Mouse (Mus musculus) layer of hippocampus, postnatal 14 days (tissue): Measurements from ENCODE around the gene Vmn1r24. TPM values are rescaled to one million over a fixed set of nuclear protein-coding genes. Genes with fewer than 3 reads are reported as not detected.
"Not testable (repeated sequence)": the region's sequence is repeated elsewhere in the genome, so short reads cannot be mapped to it uniquely, and the experiment has no call there.

Experiments
- DNase-seq, 2 experiments: peaks; one replicate each; pipeline ENCODE4 v3.0.0; 2021 to 2022; ENCODE audit warnings: low spot score in 2 of 2, mixed read lengths in 1 of 2
- long read RNA-seq, 2 experiments: library from polyadenylated mRNA; stranded (forward); transcript quantifications; one replicate each; pipeline ENCODE4 v2.0.0; 2021
- total RNA-seq, 2 experiments: library from RNA; stranded (reverse); gene quantifications; 2 replicates each; pipeline ENCODE4 v1.2.3; 2021

Gene Vmn1r24
- total RNA-seq: not detected
- long read RNA-seq, experiment 1: 0 reads
- long read RNA-seq, experiment 2: 0 reads

DNA sequence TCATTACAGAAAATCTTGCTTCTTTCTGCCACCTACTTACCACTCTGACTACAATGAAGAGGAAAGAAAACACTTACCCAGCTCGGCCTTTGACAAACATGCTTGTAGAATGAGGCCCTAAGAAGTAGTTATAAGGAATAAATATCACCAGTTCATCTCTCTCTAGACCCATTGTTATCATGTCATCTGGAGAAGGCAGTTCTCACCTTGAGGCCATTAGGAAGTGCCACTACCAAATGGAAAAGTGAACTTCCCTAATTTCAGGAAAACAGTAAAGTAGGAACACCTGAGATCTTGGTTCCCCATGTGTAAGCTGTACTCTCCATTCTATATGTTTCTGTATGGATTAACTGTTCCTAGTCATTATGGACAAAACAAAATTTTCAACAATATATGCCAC, at the start of gene Vmn1r24:
Gene Vmn1r24 (minus strand): TSS at position 101 of the 400 bp plus-strand sequence.
- DNase-seq: not testable (repeated sequence)

DNA sequence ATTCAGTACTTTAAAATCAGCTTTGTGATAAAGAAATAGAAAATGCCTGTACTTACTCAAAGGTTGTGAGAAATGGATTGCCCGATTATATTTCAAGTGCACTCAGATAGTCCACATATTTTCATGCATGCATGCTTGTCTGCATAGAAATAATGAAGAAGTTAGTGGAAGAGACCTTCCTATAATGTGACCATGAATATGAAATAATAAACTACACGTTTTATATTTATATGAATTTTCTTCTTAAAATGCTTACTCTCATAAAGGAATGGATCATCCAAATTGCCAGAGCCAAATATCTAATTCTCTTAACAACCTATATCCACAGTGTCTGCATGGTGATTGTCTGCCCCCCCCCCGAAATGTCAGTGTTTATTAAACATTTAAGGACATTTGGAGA, 19.4 kb upstream of the Vmn1r24 start, which contains the start of gene Vmn1r25:
Gene Vmn1r25 (minus strand): TSS at position 101 of the 400 bp plus-strand sequence.
- DNase-seq: no peak

- no peak for DNase-seq
Observed at GRCm38 (mm10) chr6:57926738-57927137, 34.6 kb downstream of the Vmn1r24 start, which contains the start of gene Vmn1r23. Gene Vmn1r23, minus strand, starts transcription at chr6:57926838.

DNA sequence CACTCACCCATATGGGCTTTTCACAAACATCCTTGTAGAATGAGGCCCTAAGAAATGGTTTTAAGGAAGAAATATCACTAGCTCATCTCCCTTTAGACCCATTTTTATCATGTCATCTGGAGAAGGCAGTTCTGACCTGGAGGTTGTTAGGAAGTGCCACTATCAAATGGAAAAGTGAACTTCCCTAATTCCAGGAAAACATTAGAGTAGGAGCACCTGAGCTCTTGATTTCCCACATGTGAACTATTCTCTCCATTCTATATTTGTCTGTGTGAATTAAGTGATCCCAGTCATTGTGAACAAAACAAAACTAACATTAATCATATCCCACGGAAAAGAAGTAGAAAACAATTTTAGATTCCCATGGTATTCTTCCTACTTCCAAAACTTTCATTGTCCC, 53.4 kb downstream of the Vmn1r24 start, which contains the start of gene Vmn1r22:
Gene Vmn1r22 (minus strand): TSS at position 101 of the 400 bp plus-strand sequence.
- no peak for DNase-seq

Other genes with a start within 250 kb of the Vmn1r24 start
- 10 to 100 TPM; 61.7 to 66.7 TPM for gene Vopp1, start 136.3 kb downstream of the Vmn1r24 start, total RNA-seq
- gene Vmn1r21, start 111.2 kb downstream of the Vmn1r24 start, total RNA-seq: not detected
- gene Vmn1r22, start 53.5 kb downstream of the Vmn1r24 start, total RNA-seq: not detected
- gene Vmn1r23, start 34.7 kb downstream of the Vmn1r24 start, total RNA-seq: not detected
- gene Vmn1r25, start 19.3 kb upstream of the Vmn1r24 start, total RNA-seq: not detected
- gene Vmn1r26, start 53.7 kb upstream of the Vmn1r24 start, total RNA-seq: not detected